Mouse (Mus musculus) stomach, embryonic 15.5 days (tissue): ENCODE results near the gene Atf4. TPM values are rescaled to one million over a fixed set of nuclear protein-coding genes. Genes with fewer than 3 reads are reported as not detected.

Experiments used
- ATAC-seq: fragments of 200-750 bp; cut with Nextera tagmentation; 2 replicates; pipeline ENCODE4 v1.8.0; 2017; ENCODE audit warnings: low read depth, moderate number of reproducible peaks, moderate TSS enrichment; ENCODE audit not compliant: insufficient read depth, low FRiP score
- H3K27ac ChIP-seq: fragments of 300-500 bp; sonication (generic); 2 replicates; pipeline ENCODE4 v1.5.1; 2015; ENCODE audit warnings: mild to moderate bottlenecking, inconsistent platforms
- H3K27me3 ChIP-seq: fragments of 300-500 bp; sonication (generic); replicated peaks from 2 replicates; pipeline ENCODE4 v1.6.1; 2015; ENCODE audit warnings: inconsistent platforms
- H3K36me3 ChIP-seq: fragments of 300-500 bp; sonication (generic); 2 replicates; pipeline ENCODE4 v1.6.1; 2015; ENCODE audit warnings: inconsistent platforms
- H3K4me1 ChIP-seq: fragments of 300-500 bp; sonication (generic); 2 replicates; pipeline ENCODE4 v1.6.1; 2015; ENCODE audit warnings: inconsistent platforms
- H3K4me2 ChIP-seq: fragments of 300-500 bp; sonication (generic); 2 replicates; pipeline ENCODE4 v1.6.1; 2015; ENCODE audit warnings: mild to moderate bottlenecking, inconsistent platforms
- H3K4me3 ChIP-seq: fragments of 300-500 bp; sonication (generic); replicated peaks from 2 replicates; pipeline ENCODE4 v1.5.1; 2015; ENCODE audit warnings: inconsistent platforms
- H3K9ac ChIP-seq: fragments of 300-500 bp; sonication (generic); 2 replicates; pipeline ENCODE4 v1.6.1; 2015; ENCODE audit warnings: inconsistent platforms
- H3K9me3 ChIP-seq: fragments of 300-500 bp; sonication (generic); 2 replicates; pipeline ENCODE4 v1.6.1; 2016; ENCODE audit warnings: inconsistent platforms
- WGBS: fragments of 180-500 bp; shearing (Covaris S2); methylation state at CpG from one replicate; pipeline ENCODE4 v1.1.7; 2015; 5-methylcytosine and 5-hydroxymethylcytosine counted together
- polyA plus RNA-seq: library from polyadenylated mRNA; unstranded; fragments of >200 nt; fragmentation: Nextera tagmentation; extraction: Ambion mirVana; gene quantifications from 2 replicates; pipeline ENCODE4 v1.2.1, GENCODE M21; 2015

The Atf4 gene
- polyA plus RNA-seq, 1 experiment from 2014 or later, result 133 TPM

- no peak overlapping the region for H3K27ac ChIP-seq
- H3K9ac ChIP-seq, result no peak overlapping the region
- no peak overlapping the region for H3K4me2 ChIP-seq
- H3K9me3 ChIP-seq, result no peaks in the 10 kb centered on the region
- H3K4me3 ChIP-seq, result no peak overlapping the region
- H3K36me3 ChIP-seq, result no peaks in the 10 kb centered on the region
- 26% methylated on average over 9 of the region's 9 CpGs for WGBS
- ATAC-seq, result peak; percentile 41
- no peaks in the 10 kb centered on the region for H3K27me3 ChIP-seq
- no peaks in the 10 kb centered on the region for H3K4me1 ChIP-seq
Measured at GRCm38 (mm10) chr15:80225208-80225607, 29.8 kb upstream of the Atf4 start.

GRCm38 (mm10) chr15:80225796-80226195 lies 29.2 kb upstream of the Atf4 start:
- no peak for ATAC-seq
- H3K27ac ChIP-seq, result no peak overlapping the region
- 42% methylated on average over 2 of the region's 2 CpGs for WGBS

GRCm38 (mm10) chr15:80228071-80228800 lies 26.7 kb upstream of the Atf4 start:
- ATAC-seq, result no peak
- H3K9me3 ChIP-seq, result no peaks in the 10 kb centered on the region
- H3K4me2 ChIP-seq, result no peak overlapping the region
- H3K4me1 ChIP-seq, result peaks cover 4% of the 10 kb centered on the region; the same call in 1 of the 2 replicates
- H3K9ac ChIP-seq, result no peak overlapping the region
- no peak overlapping the region for H3K27ac ChIP-seq
- no peak overlapping the region for H3K4me3 ChIP-seq
- H3K27me3 ChIP-seq, result no peaks in the 10 kb centered on the region
- no peaks in the 10 kb centered on the region for H3K36me3 ChIP-seq
- 75% methylated on average over 17 of the region's 17 CpGs for WGBS

More at GRCm38 (mm10) chr15:80225796-80226195, 29.2 kb upstream of the Atf4 start:
- H3K4me2 ChIP-seq, result no peak overlapping the region
- no peak overlapping the region for H3K4me3 ChIP-seq
- no peaks in the 10 kb centered on the region for H3K9me3 ChIP-seq
- no peak overlapping the region for H3K9ac ChIP-seq
- no peaks in the 10 kb centered on the region for H3K4me1 ChIP-seq
- H3K36me3 ChIP-seq, result no peaks in the 10 kb centered on the region
- H3K27me3 ChIP-seq, result no peaks in the 10 kb centered on the region

GRCm38 (mm10) chr15:80232331-80232730 lies 22.7 kb upstream of the Atf4 start:
- no peak for ATAC-seq
- Histone ChIP-seq H3K4me2 (no peak overlapping the region), H3K4me3 (no peak overlapping the region), H3K9ac (no peak overlapping the region), H3K9me3 (no peaks in the 10 kb centered on the region), H3K36me3 (peaks cover 17% of the 10 kb centered on the region; the same call in 1 of the 2 replicates), H3K27me3 (no peaks in the 10 kb centered on the region), H3K27ac (no peak overlapping the region), H3K4me1 (peaks cover 16% of the 10 kb centered on the region)
- WGBS, result 67% methylated on average over 2 of the region's 2 CpGs

GRCm38 (mm10) chr15:80233053-80233452 lies 21.9 kb upstream of the Atf4 start:
- H3K4me1 ChIP-seq, result peaks cover 16% of the 10 kb centered on the region
- ATAC-seq, result no peak
- no peak overlapping the region for H3K4me3 ChIP-seq
- H3K9me3 ChIP-seq, result no peaks in the 10 kb centered on the region
- H3K27ac ChIP-seq, result peak overlapping the region; percentile 83
- peaks cover 21% of the 10 kb centered on the region; the same call in 1 of the 2 replicates for H3K36me3 ChIP-seq
- no peaks in the 10 kb centered on the region for H3K27me3 ChIP-seq
- no peak overlapping the region for H3K9ac ChIP-seq
- peak overlapping the region; percentile 56 for H3K4me2 ChIP-seq
- 65% methylated on average over 4 of the region's 4 CpGs for WGBS

- Histone ChIP-seq H3K4me2 (peak within 1 kb of the TSS; percentile 69), H3K9me3 (no peaks in the 10 kb centered on the region), H3K36me3 (peaks cover 29% of the 10 kb centered on the region; the same call in 1 of the 2 replicates), H3K27me3 (no peaks in the 10 kb centered on the region), H3K9ac (peak within 1 kb of the TSS; percentile 98), H3K4me3 (peak within 1 kb of the TSS; percentile 87), H3K4me1 (peaks cover 16% of the 10 kb centered on the region), H3K27ac (peak within 1 kb of the TSS; percentile 83)
- ATAC-seq, result peak; percentile 97
- WGBS, result under 1% methylated on average over 67 of the region's 67 CpGs
Measured at GRCm38 (mm10) chr15:80233733-80234509, 21.1 kb upstream of the Atf4 start, which contains the start of gene Mief1. Gene Mief1, plus strand, starts transcription at chr15:80234018.

- ATAC-seq, result no peak
- peaks cover 36% of the 10 kb centered on the region for H3K36me3 ChIP-seq
- H3K9me3 ChIP-seq, result no peaks in the 10 kb centered on the region
- no peak within 1 kb of the TSS for H3K27ac ChIP-seq
- H3K4me2 ChIP-seq, result peak within 1 kb of the TSS; percentile 69
- H3K9ac ChIP-seq, result 0 out of 2 replicates have a peak within 1 kb of the TSS, but pooled peaks have one; percentile 98
- H3K4me1 ChIP-seq, result peaks cover 16% of the 10 kb centered on the region
- H3K4me3 ChIP-seq, result peak within 1 kb of the TSS; percentile 87
- no peaks in the 10 kb centered on the region for H3K27me3 ChIP-seq
- WGBS, result 94% methylated on average over 9 of the region's 9 CpGs
Measured at GRCm38 (mm10) chr15:80235535-80235934, 19.4 kb upstream of the Atf4 start, which contains the start of gene AC140267.1. Gene AC140267.1, plus strand, starts transcription at chr15:80235835.

- H3K4me2 ChIP-seq, result no peak overlapping the region
- peaks cover 46% of the 10 kb centered on the region for H3K36me3 ChIP-seq
- H3K9me3 ChIP-seq, result no peaks in the 10 kb centered on the region
- H3K4me1 ChIP-seq, result no peaks in the 10 kb centered on the region
- H3K27ac ChIP-seq, result no peak overlapping the region
- ATAC-seq, result no peak
- H3K27me3 ChIP-seq, result no peaks in the 10 kb centered on the region
- WGBS, result 95% methylated on average over 12 of the region's 12 CpGs
- H3K9ac ChIP-seq, result no peak overlapping the region
- H3K4me3 ChIP-seq, result no peak overlapping the region
Measured at GRCm38 (mm10) chr15:80248135-80248534, 6.8 kb upstream of the Atf4 start.

GRCm38 (mm10) chr15:80248596-80248995 lies 6.4 kb upstream of the Atf4 start:
- H3K9me3 ChIP-seq, result no peaks in the 10 kb centered on the region
- no peak overlapping the region for H3K27ac ChIP-seq
- no peak overlapping the region for H3K4me3 ChIP-seq
- H3K27me3 ChIP-seq, result no peaks in the 10 kb centered on the region
- no peaks in the 10 kb centered on the region for H3K4me1 ChIP-seq
- H3K36me3 ChIP-seq, result peaks cover 43% of the 10 kb centered on the region
- 91% methylated on average over 1 of the region's 1 CpGs for WGBS
- no peak overlapping the region for H3K9ac ChIP-seq
- no peak overlapping the region for H3K4me2 ChIP-seq
- no peak for ATAC-seq

- Histone ChIP-seq H3K27me3 (no peaks in the 10 kb centered on the region), H3K4me3 (no peak overlapping the region), H3K9ac (no peak overlapping the region), H3K4me1 (peaks cover 8% of the 10 kb centered on the region), H3K36me3 (peaks cover 43% of the 10 kb centered on the region), H3K27ac (no peak overlapping the region), H3K9me3 (no peaks in the 10 kb centered on the region), H3K4me2 (no peak overlapping the region)
- ATAC-seq, result no peak
- 94% methylated on average over 10 of the region's 10 CpGs for WGBS
Measured at GRCm38 (mm10) chr15:80249672-80250071, 5.3 kb upstream of the Atf4 start.

GRCm38 (mm10) chr15:80250586-80250985 lies 4.4 kb upstream of the Atf4 start:
- no peak overlapping the region for H3K4me3 ChIP-seq
- WGBS, result 69% methylated on average over 6 of the region's 6 CpGs
- H3K4me1 ChIP-seq, result peaks cover 8% of the 10 kb centered on the region
- H3K27me3 ChIP-seq, result no peaks in the 10 kb centered on the region
- H3K27ac ChIP-seq, result no peak overlapping the region
- H3K9ac ChIP-seq, result no peak overlapping the region
- H3K9me3 ChIP-seq, result no peaks in the 10 kb centered on the region
- ATAC-seq, result no peak
- no peak overlapping the region for H3K4me2 ChIP-seq
- peaks cover 41% of the 10 kb centered on the region for H3K36me3 ChIP-seq

- no peaks in the 10 kb centered on the region for H3K9me3 ChIP-seq
- H3K4me3 ChIP-seq, result no peak overlapping the region; the same call in 1 of the 2 replicates
- no peak for ATAC-seq
- peaks cover 26% of the 10 kb centered on the region for H3K4me1 ChIP-seq
- H3K36me3 ChIP-seq, result peaks cover 38% of the 10 kb centered on the region
- peak overlapping the region; percentile 97 for H3K27ac ChIP-seq
- H3K4me2 ChIP-seq, result no peak overlapping the region
- H3K27me3 ChIP-seq, result no peaks in the 10 kb centered on the region
- 34% methylated on average over 2 of the region's 2 CpGs for WGBS
- no peak overlapping the region for H3K9ac ChIP-seq
Measured at GRCm38 (mm10) chr15:80253530-80253929, 1.5 kb upstream of the Atf4 start.
